Mouse (Mus musculus) cerebellum, postnatal 4 days (tissue): Measurements from ENCODE around the gene Hdgfl2.
"Not testable (repeated sequence)": the region's sequence is repeated elsewhere in the genome, so short reads cannot be mapped to it uniquely, and the experiment has no call there.

Experiments used
- DNase-seq, 2 experiments: peaks; one replicate each; pipeline ENCODE4 v3.0.0; 2022; ENCODE audit warnings: low spot score in 2 of 2, mixed read lengths in 1 of 2

Hdgfl2 gene

GRCm38 (mm10) chr17:56057381-56058120 lies 21.9 kb upstream of the Hdgfl2 start:
- no peak for DNase-seq

GRCm38 (mm10) chr17:56062081-56062480 lies 17.4 kb upstream of the Hdgfl2 start:
- DNase-seq = no peak

DNA sequence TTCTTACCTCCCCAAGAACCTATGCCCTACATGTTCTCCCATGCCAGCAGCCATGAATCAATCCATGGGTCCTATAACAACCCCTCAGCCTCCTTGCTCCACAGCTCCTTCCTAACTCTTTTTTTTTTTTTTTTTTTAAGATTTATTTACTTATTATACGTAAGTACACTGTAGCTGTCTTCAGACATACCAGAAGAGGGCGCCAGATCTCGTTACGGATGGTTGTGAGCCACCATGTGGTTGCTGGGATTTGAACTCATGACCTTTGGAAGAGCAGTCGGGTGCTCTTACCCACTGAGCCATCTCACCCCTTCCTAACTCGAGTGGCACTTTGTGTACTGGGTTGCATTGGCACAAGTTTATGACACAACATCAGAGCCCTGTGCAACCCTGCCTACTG lies 13.7 kb upstream of the Hdgfl2 start:
- DNase-seq = not testable (repeated sequence)

DNA sequence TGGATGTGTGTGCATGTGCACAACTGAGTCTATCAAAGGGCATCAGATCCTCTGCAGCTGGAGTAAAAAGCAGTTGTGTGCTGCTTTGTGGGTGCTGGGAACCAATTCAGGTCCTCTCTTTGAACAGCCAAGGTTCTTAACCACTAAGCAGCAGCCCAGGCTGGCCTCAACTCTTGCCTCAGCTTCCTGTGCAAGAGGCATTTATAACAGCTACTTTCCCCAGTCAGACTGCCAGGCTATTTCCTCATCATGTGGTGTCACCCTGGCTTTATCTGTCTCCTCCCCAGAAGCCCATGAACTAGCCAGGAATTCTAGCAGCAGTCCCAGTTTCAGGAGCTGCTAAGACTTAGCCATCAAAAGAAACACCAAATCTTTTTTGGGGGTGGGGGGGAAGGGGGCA lies 13.0 kb upstream of the Hdgfl2 start:
- no peak for DNase-seq

DNA sequence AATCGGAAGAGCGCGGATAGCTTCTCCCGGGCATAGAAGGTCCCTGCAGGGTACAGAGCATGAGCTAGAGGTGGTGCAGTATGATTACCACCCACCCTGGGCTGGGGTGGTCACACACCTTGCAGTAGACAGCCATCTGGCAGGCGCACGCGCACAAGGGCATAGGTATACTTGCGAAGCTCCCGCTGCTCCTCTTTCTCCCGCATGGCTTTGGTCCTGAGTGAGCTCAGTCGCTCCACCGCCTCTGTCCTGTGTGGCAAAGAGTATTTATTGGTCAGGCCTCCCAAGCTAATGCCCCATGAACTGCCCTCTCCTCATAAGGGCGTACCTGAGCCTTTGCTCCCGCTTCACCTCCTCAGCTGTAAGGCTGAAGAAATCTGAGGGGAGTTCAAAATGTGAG lies 10.4 kb upstream of the Hdgfl2 start:
- no peak for DNase-seq

DNA sequence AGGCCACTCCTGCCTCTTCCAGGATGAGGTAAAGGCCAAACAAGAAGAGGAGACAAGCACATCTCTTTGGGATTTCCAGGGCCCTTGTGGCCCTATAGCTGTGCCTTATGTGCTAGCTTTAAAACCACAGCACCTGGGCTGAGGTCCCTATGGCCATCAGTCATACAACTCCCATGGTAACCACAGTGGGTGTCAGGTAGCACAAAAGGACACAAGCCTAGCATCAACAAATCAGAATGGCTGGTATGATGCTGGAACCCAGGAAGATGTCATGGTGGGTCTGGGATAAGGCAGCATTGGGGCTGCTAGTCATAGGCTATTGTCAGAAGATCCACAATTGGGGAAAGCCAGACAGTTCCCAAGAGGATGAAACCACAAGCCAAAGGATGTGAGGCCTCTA lies 8.3 kb upstream of the Hdgfl2 start:
- no peak for DNase-seq

DNA sequence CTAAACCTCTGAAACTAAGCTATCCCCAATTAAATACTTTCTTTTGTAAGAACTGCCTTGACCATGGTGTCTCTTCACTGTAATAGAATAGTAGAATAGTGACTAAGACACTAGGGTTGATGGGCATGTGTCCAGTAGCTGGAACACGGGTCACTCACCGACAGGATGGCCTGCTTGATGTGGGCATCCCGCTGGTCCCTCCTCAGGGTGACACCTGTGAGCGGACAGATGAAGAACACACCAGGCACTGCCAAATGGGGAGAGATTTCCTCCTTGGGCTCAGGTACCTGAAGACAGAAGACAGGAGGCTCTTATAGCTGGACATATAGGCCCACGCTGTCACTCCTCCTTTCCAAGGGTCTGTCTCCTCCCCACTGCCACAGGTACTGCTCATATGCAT lies 7.2 kb upstream of the Hdgfl2 start:
- DNase-seq = no peak

DNA sequence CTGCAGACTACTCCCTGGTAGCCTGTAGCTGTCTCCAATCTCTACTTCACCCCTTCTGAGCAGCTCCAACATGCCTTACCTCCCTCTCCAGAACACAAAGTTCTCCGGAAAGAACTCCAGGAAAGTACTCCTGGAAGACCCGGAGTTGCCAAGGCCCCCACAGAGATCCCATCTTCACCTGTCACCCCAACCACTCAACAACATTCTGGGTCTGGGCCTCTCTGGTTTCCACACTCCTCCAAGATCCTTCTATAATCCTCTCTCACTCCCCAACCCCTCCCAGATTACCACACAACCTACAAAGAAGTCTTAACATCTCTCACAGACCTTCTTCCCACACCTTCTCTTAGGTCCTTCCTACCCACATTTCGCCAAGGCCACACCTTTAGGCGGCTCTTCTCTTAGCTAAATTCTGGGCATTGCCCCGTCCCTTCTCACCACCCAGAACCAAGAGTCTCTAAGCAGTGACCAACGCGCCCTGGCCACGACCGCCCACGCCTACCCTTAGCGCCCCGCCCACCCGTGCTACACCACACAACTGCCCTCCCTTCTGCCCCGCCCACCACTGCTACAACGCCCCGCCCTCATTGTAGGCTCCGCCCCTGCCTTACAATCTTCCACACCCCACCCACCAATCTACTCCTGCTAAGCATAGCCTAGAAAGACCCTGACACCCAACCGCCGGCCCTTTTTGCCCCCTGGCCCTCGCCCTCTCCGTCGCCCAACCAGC lies 5.2 kb upstream of the Hdgfl2 start:
- peak; percentile 46 to 68 for DNase-seq

DNA sequence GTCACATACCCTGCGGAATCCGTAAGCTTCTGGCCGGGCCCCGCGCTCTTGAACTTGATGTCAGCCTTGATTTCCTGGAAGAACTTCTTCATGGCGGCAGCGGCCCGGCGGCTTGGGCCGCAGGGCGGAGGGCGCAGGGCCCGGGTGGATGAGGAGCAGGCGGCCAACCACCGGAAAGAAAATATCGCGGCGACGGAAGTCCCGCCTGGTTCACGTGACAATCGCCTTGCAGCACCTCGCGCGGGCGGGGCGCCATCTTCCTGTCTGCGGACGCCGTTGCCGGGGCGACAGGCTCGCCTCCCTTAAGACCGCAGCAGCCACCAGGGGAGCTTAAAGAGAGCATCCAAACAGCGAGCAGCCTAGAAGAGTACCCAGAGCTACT lies 4.6 kb upstream of the Hdgfl2 start, which contains the start of gene Ubxn6:
Ubxn6 (minus strand) TSS at position 202 of the 382 bp plus-strand sequence.
- DNase-seq = peak; percentile 95 to 96

DNA sequence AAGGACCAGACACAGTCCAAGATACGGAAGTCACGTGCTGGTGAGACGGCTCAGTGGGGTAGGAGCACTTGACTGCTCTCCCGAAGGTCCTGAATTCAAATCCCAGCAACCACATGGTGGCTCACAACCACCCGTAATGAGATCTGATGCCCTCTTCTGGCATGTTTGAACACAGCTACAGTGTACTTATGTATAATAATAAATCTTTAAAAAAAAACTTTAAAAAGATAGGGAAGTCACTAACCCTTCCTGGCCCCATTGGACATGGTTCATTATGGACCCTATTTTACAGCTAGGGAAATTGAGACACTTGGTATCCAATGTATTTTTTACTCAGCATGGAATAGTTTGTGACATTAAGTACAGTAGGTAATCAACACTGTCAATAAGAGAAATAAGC lies 1.9 kb upstream of the Hdgfl2 start:
- DNase-seq = no peak

DNA sequence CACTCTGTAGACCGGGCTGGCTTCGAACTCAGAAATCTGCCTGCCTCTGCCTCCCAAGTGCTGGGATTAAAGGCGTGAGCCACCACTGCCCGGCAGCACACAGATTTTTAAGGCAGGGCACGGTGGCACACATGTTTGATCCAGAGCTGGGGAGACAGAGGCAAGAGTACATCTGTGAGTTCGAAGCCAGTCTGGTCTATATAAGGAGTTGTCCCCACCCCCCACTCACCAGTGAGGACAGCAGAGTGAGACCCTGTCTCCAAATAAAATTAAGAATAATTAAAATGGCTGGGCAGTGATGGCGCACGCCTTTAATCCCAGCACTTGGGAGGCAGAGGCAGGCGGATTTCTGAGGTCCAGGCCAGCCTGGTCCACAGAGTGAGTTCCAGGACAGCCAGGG lies 1.1 kb upstream of the Hdgfl2 start:
- DNase-seq = not testable (repeated sequence)

GRCm38 (mm10) chr17:56079921-56080320 lies 487 bp downstream of the Hdgfl2 start:
- DNase-seq = no peak

- DNase-seq = peak in 1 of 2 experiments; percentile 40
Measured at GRCm38 (mm10) chr17:56080781-56081585, 1.5 kb downstream of the Hdgfl2 start.

DNA sequence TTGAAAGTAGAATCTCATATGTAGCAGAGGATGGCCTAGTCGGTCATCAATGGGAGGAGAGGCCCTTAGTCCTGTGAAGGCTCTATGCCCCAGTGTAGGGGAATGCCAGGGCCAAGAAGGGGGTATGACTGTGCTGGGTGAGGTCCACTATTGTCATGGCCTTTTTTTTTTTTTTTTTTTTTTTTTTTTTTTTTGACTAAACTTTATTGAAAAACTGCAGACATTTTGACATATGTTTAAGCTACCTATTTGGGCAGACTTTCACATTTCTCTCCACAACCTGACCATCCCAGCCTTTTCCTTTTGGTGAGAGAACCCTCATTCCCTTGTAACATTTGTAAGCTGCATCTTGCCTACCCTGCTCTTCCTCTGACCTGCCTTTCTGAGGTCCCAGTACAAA lies 12.9 kb downstream of the Hdgfl2 start:
- no peak for DNase-seq

GRCm38 (mm10) chr17:56092794-56093193 lies 13.4 kb downstream of the Hdgfl2 start:
- no peak for DNase-seq

DNA sequence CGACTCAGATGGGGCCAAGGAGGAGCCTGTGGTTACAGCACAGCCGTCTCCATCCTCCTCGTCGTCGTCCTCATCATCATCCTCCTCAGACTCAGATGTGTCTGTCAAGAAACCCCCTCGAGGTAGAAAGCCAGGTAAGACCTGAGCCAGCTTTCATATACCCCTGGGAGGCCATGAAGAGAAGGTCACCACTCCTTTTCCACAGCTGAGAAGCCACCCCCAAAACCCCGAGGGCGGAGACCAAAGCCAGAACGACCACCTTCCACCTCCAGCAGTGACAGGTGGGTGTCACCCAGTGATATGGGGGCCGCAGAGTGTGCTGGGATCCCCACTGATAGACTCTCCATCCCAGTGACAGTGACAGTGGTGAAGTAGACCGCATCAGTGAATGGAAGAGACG lies 17.4 kb downstream of the Hdgfl2 start:
- no peak for DNase-seq

DNA sequence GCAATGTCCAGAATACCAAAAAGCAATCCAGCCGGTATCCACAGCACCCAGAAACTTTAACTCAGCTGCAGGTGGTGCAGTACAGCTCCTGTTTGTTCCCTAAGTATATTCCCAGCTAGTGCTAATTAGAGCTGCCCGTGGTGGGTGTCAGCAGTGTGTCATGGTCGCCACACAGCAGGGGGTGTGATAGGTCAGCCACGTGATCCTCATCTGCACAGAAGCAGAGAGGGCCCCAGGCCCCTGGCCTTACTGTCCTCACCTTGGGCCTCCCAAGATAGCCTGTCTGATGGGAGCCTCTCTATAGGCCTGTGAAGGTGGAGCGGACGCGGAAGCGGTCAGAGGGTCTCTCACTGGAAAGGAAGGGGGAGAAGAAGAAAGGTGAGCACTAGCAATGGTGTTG lies 18.7 kb downstream of the Hdgfl2 start:
- no peak for DNase-seq

- DNase-seq = no peak
Measured at GRCm38 (mm10) chr17:56098711-56099572, 19.5 kb downstream of the Hdgfl2 start.

DNA sequence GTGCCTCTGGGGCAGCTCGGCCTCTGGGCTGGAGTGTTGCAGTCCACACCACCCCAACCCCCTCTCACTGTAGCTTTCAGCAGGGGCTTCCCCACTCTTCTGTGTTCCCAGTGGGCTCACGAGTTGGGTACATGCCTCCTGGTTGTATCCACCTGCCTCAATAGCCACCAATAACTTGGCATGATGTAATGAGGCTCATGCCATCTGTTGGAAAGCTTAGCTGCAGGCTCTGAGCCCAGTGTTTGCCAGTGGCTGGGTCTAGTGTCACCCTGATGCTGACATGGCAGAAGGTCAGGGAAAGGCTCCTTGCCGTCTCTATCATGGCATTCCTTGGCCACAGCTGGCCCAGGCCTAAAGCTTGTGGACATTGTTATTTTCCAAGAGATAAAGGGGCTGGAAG lies 21.4 kb downstream of the Hdgfl2 start:
- no peak for DNase-seq

GRCm38 (mm10) chr17:56102158-56102557 lies 22.7 kb downstream of the Hdgfl2 start:
- no peak for DNase-seq

DNA sequence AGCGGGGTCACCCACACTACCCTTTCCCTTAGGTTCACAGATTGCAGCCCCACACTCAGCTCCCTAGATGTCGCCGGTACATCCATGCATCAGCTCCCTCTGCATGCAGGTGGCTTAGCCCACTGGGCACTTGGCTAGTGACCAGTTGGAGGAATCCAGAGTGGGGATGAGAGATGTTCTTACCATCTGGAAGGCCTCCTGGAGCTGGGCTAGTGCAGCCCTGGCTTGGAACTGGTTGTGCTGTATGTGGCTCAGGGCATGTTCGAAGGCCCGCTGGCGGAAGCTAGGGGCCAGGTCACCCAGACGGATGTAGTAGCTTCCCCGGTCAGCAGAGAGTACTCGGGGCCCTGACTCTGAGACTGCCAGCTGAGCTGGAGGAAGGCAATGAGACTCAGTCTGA lies 23.5 kb downstream of the Hdgfl2 start:
- DNase-seq = no peak
